Mouse (Mus musculus) heart, embryonic 10.5 days (tissue): ENCODE results near the gene C1qtnf2. TPM values are rescaled to one million over a fixed set of nuclear protein-coding genes. Genes with fewer than 3 reads are reported as not detected.

Experiments
- DNase-seq: peaks from one replicate; pipeline ENCODE4 v3.0.0-alpha.2; 2017; ENCODE audit warnings: low spot score
- H3K27ac ChIP-seq: fragments of 300-500 bp; sonication (generic); 2 replicates; pipeline ENCODE4 v1.5.1; 2016; ENCODE audit warnings: mild to moderate bottlenecking
- H3K27me3 ChIP-seq: fragments of 300-500 bp; sonication (generic); 2 replicates; pipeline ENCODE4 v1.6.1; 2016; ENCODE audit warnings: mild to moderate bottlenecking; ENCODE audit not compliant: poor library complexity, insufficient read depth, severe bottlenecking
- H3K36me3 ChIP-seq: fragments of 300-500 bp; sonication (generic); 2 replicates; pipeline ENCODE4 v1.6.1; 2016; ENCODE audit warnings: mild to moderate bottlenecking, moderate library complexity
- H3K4me1 ChIP-seq: fragments of 300-500 bp; sonication (generic); 2 replicates; pipeline ENCODE4 v1.6.1; 2016; ENCODE audit warnings: mild to moderate bottlenecking
- H3K4me3 ChIP-seq: fragments of 300-500 bp; sonication (generic); 2 replicates; pipeline ENCODE4 v1.5.1; 2016; ENCODE audit warnings: mild to moderate bottlenecking, moderate library complexity
- H3K9me3 ChIP-seq: fragments of 300-500 bp; sonication (generic); 2 replicates; pipeline ENCODE4 v1.6.1; 2016; ENCODE audit warnings: mild to moderate bottlenecking, moderate library complexity
- WGBS: fragments of 180-500 bp; shearing (Covaris S2); methylation state at CpG from one replicate; pipeline ENCODE4 v1.1.7; 2016; 5-methylcytosine and 5-hydroxymethylcytosine counted together
- polyA plus RNA-seq: library from polyadenylated mRNA; unstranded; fragments of >200 nt; fragmentation: Nextera tagmentation; extraction: Ambion mirVana; gene quantifications from 2 replicates; pipeline ENCODE4 v1.2.1, GENCODE M21; 2016

The C1qtnf2 gene
- polyA plus RNA-seq, 1 experiment from 2014 or later: 1.9 TPM

DNA sequence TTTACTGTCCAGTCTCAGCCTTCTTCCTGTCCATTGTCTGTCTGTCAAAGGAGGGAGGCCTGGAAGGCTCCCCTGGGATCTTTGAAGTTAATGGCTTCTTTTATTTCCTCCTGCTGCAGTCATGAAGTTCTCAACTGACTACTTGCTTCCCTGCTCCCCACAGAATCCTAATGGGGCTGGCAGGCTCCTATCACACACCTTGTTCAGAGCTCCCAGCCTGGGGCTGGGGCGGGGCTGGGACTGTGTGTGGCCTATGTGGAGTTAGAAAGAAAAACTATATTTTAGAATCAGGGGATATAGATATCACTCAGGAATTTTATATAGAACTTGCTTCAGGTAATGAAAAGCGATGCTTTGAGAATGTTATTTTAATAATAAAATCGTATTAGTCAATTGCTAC is 46.4 kb downstream of the C1qtnf2 start:
- H3K27me3 ChIP-seq: no peaks in the 10 kb centered on the region
- H3K27ac ChIP-seq: no peak overlapping the region
- no peaks in the 10 kb centered on the region for H3K36me3 ChIP-seq
- H3K4me1 ChIP-seq: peaks cover 14% of the 10 kb centered on the region; the same call in 1 of the 2 replicates
- 81% methylated on average over 3 of the region's 3 CpGs for WGBS
- no peak overlapping the region for H3K4me3 ChIP-seq
- no peak for DNase-seq
- H3K9me3 ChIP-seq: no peaks in the 10 kb centered on the region

GRCm38 (mm10) chr11:43528078-43528682 is 54.1 kb downstream of the C1qtnf2 start:
- WGBS: under 1% methylated on average over 25 of the region's 25 CpGs
- Histone ChIP-seq H3K9me3 (no peaks in the 10 kb centered on the region), H3K4me1 (peaks cover 37% of the 10 kb centered on the region), H3K27me3 (no peaks in the 10 kb centered on the region), H3K4me3 (peak overlapping the region; percentile 88), H3K36me3 (peaks cover 20% of the 10 kb centered on the region), H3K27ac (peak overlapping the region; percentile 96)
- peak; percentile 78 for DNase-seq

- no peaks in the 10 kb centered on the region for H3K27me3 ChIP-seq
- DNase-seq: peak; percentile 85
- H3K36me3 ChIP-seq: peaks cover 27% of the 10 kb centered on the region
- no peaks in the 10 kb centered on the region for H3K9me3 ChIP-seq
- H3K4me1 ChIP-seq: peaks cover 44% of the 10 kb centered on the region
- under 1% methylated on average over 79 of the region's 79 CpGs for whole genome bisulfite sequencing
- peak within 1 kb of the TSS; percentile 88 for H3K4me3 ChIP-seq
- H3K27ac ChIP-seq: peak within 1 kb of the TSS; percentile 96
These were observed 54.8 kb downstream of the C1qtnf2 start, which contains the start of gene Ccnjl for GRCm38 (mm10) chr11:43528683-43529499. Ccnjl (plus strand) TSS chr11:43528784.

GRCm38 (mm10) chr11:43530043-43530442 is 56.0 kb downstream of the C1qtnf2 start:
- Histone ChIP-seq H3K4me3 (peak overlapping the region; percentile 88), H3K9me3 (no peaks in the 10 kb centered on the region), H3K27me3 (no peaks in the 10 kb centered on the region), H3K27ac (peak overlapping the region; percentile 96), H3K4me1 (peaks cover 52% of the 10 kb centered on the region), H3K36me3 (peaks cover 38% of the 10 kb centered on the region)
- DNase-seq: no peak
- 5% methylated on average over 3 of the region's 3 CpGs for WGBS

- DNase-seq: no peak
- H3K4me3 ChIP-seq: peak overlapping the region; percentile 18; the same call in 1 of the 2 replicates
- H3K36me3 ChIP-seq: peaks cover 54% of the 10 kb centered on the region
- H3K27ac ChIP-seq: peak overlapping the region; percentile 42; the same call in 1 of the 2 replicates
- no peaks in the 10 kb centered on the region for H3K9me3 ChIP-seq
- H3K27me3 ChIP-seq: no peaks in the 10 kb centered on the region
- peaks cover 64% of the 10 kb centered on the region for H3K4me1 ChIP-seq
- WGBS: 72% methylated on average over 5 of the region's 5 CpGs
These were observed 57.5 kb downstream of the C1qtnf2 start for GRCm38 (mm10) chr11:43531619-43532018.

GRCm38 (mm10) chr11:43537074-43537473 is 63.0 kb downstream of the C1qtnf2 start:
- no peak for DNase-seq
- Histone ChIP-seq H3K4me3 (no peak overlapping the region), H3K36me3 (peaks cover 78% of the 10 kb centered on the region), H3K9me3 (no peaks in the 10 kb centered on the region), H3K27ac (peak overlapping the region; percentile 56; the same call in 1 of the 2 replicates), H3K27me3 (no peaks in the 10 kb centered on the region), H3K4me1 (peaks cover 71% of the 10 kb centered on the region)
- 87% methylated on average over 6 of the region's 6 CpGs for WGBS

- DNase-seq: peak; percentile 80
- H3K27ac ChIP-seq: peak overlapping the region; percentile 48
- H3K4me3 ChIP-seq: 0 out of 2 replicates have a peak overlapping the region, but pooled peaks have one; percentile 16
- H3K4me1 ChIP-seq: peaks cover 78% of the 10 kb centered on the region
- peaks cover 61% of the 10 kb centered on the region for H3K36me3 ChIP-seq
- H3K9me3 ChIP-seq: no peaks in the 10 kb centered on the region
- 11% methylated on average over 6 of the region's 6 CpGs for WGBS
- no peaks in the 10 kb centered on the region for H3K27me3 ChIP-seq
These were observed 65.8 kb downstream of the C1qtnf2 start for GRCm38 (mm10) chr11:43539863-43540262.

Other genes starting within 250 kb of the C1qtnf2 start
- gene Pttg1, start 48.0 kb upstream of the C1qtnf2 start, polyA plus RNA-seq: 101 and 118 TPM in 2 replicates
- gene Slu7, start 40.5 kb upstream of the C1qtnf2 start, polyA plus RNA-seq: 36.6 and 44.1 TPM in 2 replicates
- gene Ccnjl, start 54.5 kb downstream of the C1qtnf2 start, polyA plus RNA-seq: 24.7 and 33.2 TPM in 2 replicates
- 7.1 and 7.4 TPM in 2 replicates for gene 4933415A04Rik, start 112.8 kb downstream of the C1qtnf2 start, polyA plus RNA-seq
- not detected in 2 replicates for gene Fabp6, start 127.3 kb downstream of the C1qtnf2 start, polyA plus RNA-seq
- 19.6 and 26.8 TPM in 2 replicates for gene Pwwp2a, start 207.7 kb downstream of the C1qtnf2 start, polyA plus RNA-seq